Mouse (Mus musculus): ENCODE data around the gene Vps16. TPM values are rescaled to one million over a fixed set of nuclear protein-coding genes. Genes with fewer than 3 reads are reported as not detected.
A peak's percentile ranks its signal among the peaks of the same experiment; 100 is the strongest.

Vps16 gene
- polyA plus RNA-seq, 1 experiment from 2014 or later: 102 TPM

- Histone ChIP-seq H3K9ac (replicated peaks) (peak overlapping the region; percentile 68), H3K27me3 (replicated peaks) (no peaks in the 10 kb centered on the region), H3K9me3 (replicated peaks) (no peaks in the 10 kb centered on the region), H3K4me3 (replicated peaks) (peak overlapping the region; percentile 75), H3K4me2 (peak overlapping the region; percentile 83), H3K4me1 (peaks cover 44% of the 10 kb centered on the region), H3K27ac (replicated peaks) (peak overlapping the region; percentile 96), H3K36me3 (no peaks in the 10 kb centered on the region)
- WGBS: 40% methylated on average over 5 of the region's 5 CpGs
- ATAC-seq (ENCODE audit: low FRiP score): no peak
These were observed 973 bp downstream of the Vps16 start for GRCm38 (mm10) chr2:130425112-130425511.

GRCm38 (mm10) chr2:130429851-130430250 lies 5.7 kb downstream of the Vps16 start:
- H3K9ac ChIP-seq (replicated peaks): no peak overlapping the region
- H3K27ac ChIP-seq (replicated peaks): no peak overlapping the region
- no peaks in the 10 kb centered on the region for H3K9me3 ChIP-seq (replicated peaks)
- H3K27me3 ChIP-seq (replicated peaks): no peaks in the 10 kb centered on the region
- no peak for ATAC-seq (ENCODE audit: low FRiP score)
- no peak overlapping the region for H3K4me2 ChIP-seq
- no peak overlapping the region for H3K4me3 ChIP-seq (replicated peaks)
- 74% methylated on average over 2 of the region's 2 CpGs for WGBS
- H3K36me3 ChIP-seq: peaks cover 5% of the 10 kb centered on the region
- H3K4me1 ChIP-seq: peaks cover 13% of the 10 kb centered on the region

GRCm38 (mm10) chr2:130430484-130430883 lies 6.3 kb downstream of the Vps16 start:
- H3K9me3 ChIP-seq (replicated peaks): no peaks in the 10 kb centered on the region
- H3K9ac ChIP-seq (replicated peaks): no peak overlapping the region
- H3K4me2 ChIP-seq: no peak overlapping the region
- no peak overlapping the region for H3K27ac ChIP-seq (replicated peaks)
- ATAC-seq (ENCODE audit: low FRiP score): no peak
- WGBS: 81% methylated on average over 3 of the region's 3 CpGs
- peaks cover 7% of the 10 kb centered on the region for H3K4me1 ChIP-seq
- H3K36me3 ChIP-seq: peaks cover 5% of the 10 kb centered on the region
- H3K4me3 ChIP-seq (replicated peaks): no peak overlapping the region
- H3K27me3 ChIP-seq (replicated peaks): no peaks in the 10 kb centered on the region

GRCm38 (mm10) chr2:130432157-130432556 lies 8.0 kb downstream of the Vps16 start:
- Histone ChIP-seq H3K4me3 (replicated peaks) (no peak overlapping the region), H3K9ac (replicated peaks) (no peak overlapping the region), H3K27ac (replicated peaks) (no peak overlapping the region), H3K4me1 (0 out of 2 replicates have a peak, but pooled peaks cover 2% of the 10 kb centered on the region), H3K4me2 (no peak overlapping the region), H3K27me3 (replicated peaks) (no peaks in the 10 kb centered on the region), H3K36me3 (peaks cover 5% of the 10 kb centered on the region), H3K9me3 (replicated peaks) (no peaks in the 10 kb centered on the region)
- no peak for ATAC-seq (ENCODE audit: low FRiP score)
- 93% methylated on average over 3 of the region's 3 CpGs for WGBS

GRCm38 (mm10) chr2:130433152-130433551 lies 9.0 kb downstream of the Vps16 start:
- Histone ChIP-seq H3K27me3 (replicated peaks) (no peaks in the 10 kb centered on the region), H3K36me3 (peaks cover 14% of the 10 kb centered on the region), H3K9me3 (replicated peaks) (no peaks in the 10 kb centered on the region), H3K27ac (replicated peaks) (no peak overlapping the region), H3K4me3 (replicated peaks) (no peak overlapping the region), H3K4me1 (0 out of 2 replicates have a peak, but pooled peaks cover 2% of the 10 kb centered on the region), H3K9ac (replicated peaks) (no peak overlapping the region), H3K4me2 (no peak overlapping the region)
- 22% methylated on average over 4 of the region's 4 CpGs for WGBS
- ATAC-seq (ENCODE audit: low FRiP score): 0 out of 2 replicates have a peak, but pooled peaks have one; percentile 45

- 95% methylated on average over 1 of the region's 1 CpGs for WGBS
- Histone ChIP-seq H3K36me3 (peaks cover 48% of the 10 kb centered on the region), H3K4me3 (replicated peaks) (no peak overlapping the region)
These were observed 12.6 kb downstream of the Vps16 start for GRCm38 (mm10) chr2:130436769-130437168.

GRCm38 (mm10) chr2:130438861-130439260 lies 14.7 kb downstream of the Vps16 start:
- no peak overlapping the region for H3K4me2 ChIP-seq
- ATAC-seq (ENCODE audit: low FRiP score): no peak
- H3K4me1 ChIP-seq: no peaks in the 10 kb centered on the region
- WGBS: 96% methylated on average over 3 of the region's 3 CpGs
- no peak overlapping the region for H3K27ac ChIP-seq (replicated peaks)
- H3K9me3 ChIP-seq (replicated peaks): no peaks in the 10 kb centered on the region
- H3K4me3 ChIP-seq (replicated peaks): no peak overlapping the region
- peaks cover 67% of the 10 kb centered on the region for H3K36me3 ChIP-seq
- H3K27me3 ChIP-seq (replicated peaks): no peaks in the 10 kb centered on the region
- no peak overlapping the region for H3K9ac ChIP-seq (replicated peaks)

More at GRCm38 (mm10) chr2:130436769-130437168, 12.6 kb downstream of the Vps16 start:
- H3K9me3 ChIP-seq (replicated peaks): no peaks in the 10 kb centered on the region
- H3K9ac ChIP-seq (replicated peaks): no peak overlapping the region
- no peaks in the 10 kb centered on the region for H3K27me3 ChIP-seq (replicated peaks)
- no peak overlapping the region for H3K27ac ChIP-seq (replicated peaks)
- no peak overlapping the region for H3K4me2 ChIP-seq
- H3K4me1 ChIP-seq: 0 out of 2 replicates have a peak, but pooled peaks cover 2% of the 10 kb centered on the region
- no peak for ATAC-seq (ENCODE audit: low FRiP score)

- H3K9ac ChIP-seq (replicated peaks): no peak overlapping the region
- H3K27ac ChIP-seq (replicated peaks): no peak overlapping the region
- H3K36me3 ChIP-seq: peaks cover 73% of the 10 kb centered on the region
- no peak for ATAC-seq (ENCODE audit: low FRiP score)
- no peak overlapping the region for H3K4me3 ChIP-seq (replicated peaks)
- 95% methylated on average over 4 of the region's 4 CpGs for WGBS
- no peaks in the 10 kb centered on the region for H3K27me3 ChIP-seq (replicated peaks)
- H3K4me1 ChIP-seq: no peaks in the 10 kb centered on the region
- H3K4me2 ChIP-seq: no peak overlapping the region
- H3K9me3 ChIP-seq (replicated peaks): no peaks in the 10 kb centered on the region
These were observed 15.8 kb downstream of the Vps16 start for GRCm38 (mm10) chr2:130439840-130440480.

- WGBS: 84% methylated on average over 10 of the region's 10 CpGs
- Histone ChIP-seq H3K4me2 (no peak overlapping the region), H3K9me3 (replicated peaks) (no peaks in the 10 kb centered on the region), H3K27me3 (replicated peaks) (no peaks in the 10 kb centered on the region), H3K27ac (replicated peaks) (no peak overlapping the region), H3K4me3 (replicated peaks) (no peak overlapping the region), H3K4me1 (no peaks in the 10 kb centered on the region), H3K36me3 (peaks cover 73% of the 10 kb centered on the region), H3K9ac (replicated peaks) (no peak overlapping the region)
- ATAC-seq (ENCODE audit: low FRiP score): no peak
These were observed 18.0 kb downstream of the Vps16 start for GRCm38 (mm10) chr2:130442162-130442561.

GRCm38 (mm10) chr2:130448449-130448848 lies 24.3 kb downstream of the Vps16 start:
- Histone ChIP-seq H3K4me2 (no peak overlapping the region), H3K4me3 (replicated peaks) (no peak overlapping the region), H3K36me3 (peaks cover 10% of the 10 kb centered on the region), H3K27ac (replicated peaks) (no peak overlapping the region), H3K9ac (replicated peaks) (no peak overlapping the region), H3K4me1 (peaks cover 34% of the 10 kb centered on the region), H3K9me3 (replicated peaks) (no peaks in the 10 kb centered on the region), H3K27me3 (replicated peaks) (no peaks in the 10 kb centered on the region)
- no peak for ATAC-seq (ENCODE audit: low FRiP score)

GRCm38 (mm10) chr2:130449021-130449793 lies 25.1 kb downstream of the Vps16 start:
- peaks cover 3% of the 10 kb centered on the region for H3K36me3 ChIP-seq
- H3K27ac ChIP-seq (replicated peaks): peak overlapping the region; percentile 94
- H3K4me1 ChIP-seq: peaks cover 36% of the 10 kb centered on the region
- H3K4me2 ChIP-seq: peak overlapping the region; percentile 83
- no peak; the same call in 1 of the 2 replicates for ATAC-seq (ENCODE audit: low FRiP score)
- WGBS: 8% methylated on average over 17 of the region's 17 CpGs
- H3K9ac ChIP-seq (replicated peaks): peak overlapping the region; percentile 94
- H3K9me3 ChIP-seq (replicated peaks): no peaks in the 10 kb centered on the region
- H3K4me3 ChIP-seq (replicated peaks): peak overlapping the region; percentile 91
- H3K27me3 ChIP-seq (replicated peaks): no peaks in the 10 kb centered on the region

Measured in neural tube, embryonic 15.5 days (tissue).